Mouse (Mus musculus): ENCODE measurements around the gene Mbd6. TPM values are rescaled to one million over a fixed set of nuclear protein-coding genes. Genes with fewer than 3 reads are reported as not detected.

Mbd6 gene
- polyA plus RNA-seq, 1 experiment, result 33.5 TPM

DNA sequence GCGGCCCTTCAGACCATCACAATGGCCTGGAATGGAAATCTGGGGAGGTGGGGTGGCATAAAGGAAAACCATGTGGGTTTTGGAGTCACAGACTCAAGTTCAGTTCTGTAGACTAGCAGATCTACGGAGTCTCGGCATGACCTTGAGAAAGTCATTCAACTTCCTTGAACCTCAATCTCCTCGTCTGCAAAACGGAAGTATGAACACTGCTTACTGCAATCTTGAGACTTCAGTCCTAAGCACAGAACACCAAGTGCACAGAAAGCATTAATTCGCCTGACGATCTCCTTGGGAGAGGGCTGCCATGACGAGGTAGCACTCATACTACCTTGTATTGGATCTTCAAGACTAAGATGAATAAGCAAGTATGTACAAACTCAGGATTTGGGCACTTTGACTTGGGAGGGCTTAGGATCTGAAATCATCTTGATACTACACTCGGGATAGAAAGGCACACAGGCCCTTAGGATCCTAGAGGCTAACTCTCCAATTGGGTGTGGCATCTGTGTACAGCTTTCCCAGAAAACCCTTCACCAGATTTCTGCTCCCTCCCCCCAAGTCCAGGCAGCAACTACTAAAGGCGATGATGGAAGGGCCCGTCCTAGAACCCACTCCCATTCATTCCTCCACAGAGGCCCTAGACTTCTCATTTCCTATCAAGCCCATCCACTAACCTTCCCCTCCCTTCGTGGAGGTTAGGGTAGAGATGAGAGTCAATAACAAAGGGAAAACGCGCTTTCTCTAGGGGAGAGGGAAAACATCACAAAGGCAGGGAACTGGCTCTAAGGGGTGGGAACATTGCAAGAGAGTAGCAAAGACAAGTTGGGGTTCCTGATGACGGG, 26.9 kb downstream of the Mbd6 start:
- H3K4me1 ChIP-seq (ENCODE audit: control insufficient read depth), result peaks cover 21% of the 10 kb centered on the region
- TF ChIP-seq GATA1 (IDR thresholded peaks at IDR 0.05; ENCODE audit: low read length), result no peak
- TF ChIP-seq TAL1 (IDR thresholded peaks at IDR 0.05; ENCODE audit: low read length), result no peak
- H3K4me3 ChIP-seq (replicated peaks), result no peak overlapping the region
- H3K36me3 ChIP-seq (ENCODE audit: control insufficient read depth), result no peaks in the 10 kb centered on the region; the same call in 1 of the 2 replicates
- H3K9me3 ChIP-seq (ENCODE audit: control insufficient read depth, low read length), result no peaks in the 10 kb centered on the region
- H3K27me3 ChIP-seq (ENCODE audit: control insufficient read depth), result peaks cover 67% of the 10 kb centered on the region

DNA sequence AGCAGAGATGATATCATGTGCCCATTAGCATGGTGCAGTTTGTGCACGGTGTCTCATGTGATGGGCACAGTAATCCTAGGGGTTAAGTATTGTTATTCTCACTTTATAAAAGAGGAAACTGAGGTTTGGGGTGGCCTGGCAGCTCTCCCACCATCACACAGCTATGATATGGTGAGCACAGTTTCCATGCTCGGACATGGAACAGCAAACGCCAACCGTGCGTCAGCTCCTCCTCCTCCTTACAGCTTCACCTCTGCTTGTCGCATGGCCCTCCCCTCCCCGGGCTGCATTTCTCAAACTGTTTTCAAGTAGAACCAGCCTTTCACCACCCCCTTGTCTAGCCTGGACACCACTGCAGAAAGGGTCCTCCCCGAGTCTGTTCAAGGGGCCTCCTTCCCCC, 30.3 kb downstream of the Mbd6 start:
- Histone ChIP-seq H3K4me1 (ENCODE audit: control insufficient read depth) (peaks cover 11% of the 10 kb centered on the region), H3K4me3 (replicated peaks) (no peak overlapping the region), H3K36me3 (ENCODE audit: control insufficient read depth) (no peaks in the 10 kb centered on the region), H3K9me3 (ENCODE audit: control insufficient read depth, low read length) (no peaks in the 10 kb centered on the region), H3K27me3 (ENCODE audit: control insufficient read depth) (peaks cover 70% of the 10 kb centered on the region)
- TF ChIP-seq TAL1 (IDR thresholded peaks at IDR 0.05; ENCODE audit: low read length) (no peak), GATA1 (IDR thresholded peaks at IDR 0.05; ENCODE audit: low read length) (no peak)

DNA sequence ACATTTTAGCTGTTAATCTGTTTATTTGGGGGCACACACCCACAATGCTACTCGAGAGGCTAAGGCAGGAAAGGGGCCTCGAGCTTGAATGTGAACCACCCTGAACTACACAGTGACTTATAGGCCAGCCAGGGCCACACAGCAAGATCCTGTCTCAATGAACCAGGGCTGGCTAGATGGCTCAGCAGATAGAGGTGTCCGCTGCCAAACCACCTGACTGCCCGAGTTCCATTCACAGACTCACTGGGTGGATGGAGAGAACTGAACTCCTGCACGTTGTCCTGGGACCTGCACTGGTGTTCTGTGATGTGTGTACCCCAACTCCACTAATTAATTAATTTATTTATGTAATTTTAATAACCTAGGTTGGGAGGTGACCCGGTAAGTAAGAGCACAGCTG, 31.0 kb downstream of the Mbd6 start:
- Histone ChIP-seq H3K4me3 (replicated peaks) (no peak overlapping the region), H3K27me3 (ENCODE audit: control insufficient read depth) (peaks cover 66% of the 10 kb centered on the region), H3K4me1 (ENCODE audit: control insufficient read depth) (peaks cover 7% of the 10 kb centered on the region), H3K36me3 (ENCODE audit: control insufficient read depth) (no peaks in the 10 kb centered on the region), H3K9me3 (ENCODE audit: control insufficient read depth, low read length) (no peaks in the 10 kb centered on the region)
- no peak for TF ChIP-seq GATA1 (IDR thresholded peaks at IDR 0.05; ENCODE audit: low read length)
- no peak for TF ChIP-seq TAL1 (IDR thresholded peaks at IDR 0.05; ENCODE audit: low read length)

DNA sequence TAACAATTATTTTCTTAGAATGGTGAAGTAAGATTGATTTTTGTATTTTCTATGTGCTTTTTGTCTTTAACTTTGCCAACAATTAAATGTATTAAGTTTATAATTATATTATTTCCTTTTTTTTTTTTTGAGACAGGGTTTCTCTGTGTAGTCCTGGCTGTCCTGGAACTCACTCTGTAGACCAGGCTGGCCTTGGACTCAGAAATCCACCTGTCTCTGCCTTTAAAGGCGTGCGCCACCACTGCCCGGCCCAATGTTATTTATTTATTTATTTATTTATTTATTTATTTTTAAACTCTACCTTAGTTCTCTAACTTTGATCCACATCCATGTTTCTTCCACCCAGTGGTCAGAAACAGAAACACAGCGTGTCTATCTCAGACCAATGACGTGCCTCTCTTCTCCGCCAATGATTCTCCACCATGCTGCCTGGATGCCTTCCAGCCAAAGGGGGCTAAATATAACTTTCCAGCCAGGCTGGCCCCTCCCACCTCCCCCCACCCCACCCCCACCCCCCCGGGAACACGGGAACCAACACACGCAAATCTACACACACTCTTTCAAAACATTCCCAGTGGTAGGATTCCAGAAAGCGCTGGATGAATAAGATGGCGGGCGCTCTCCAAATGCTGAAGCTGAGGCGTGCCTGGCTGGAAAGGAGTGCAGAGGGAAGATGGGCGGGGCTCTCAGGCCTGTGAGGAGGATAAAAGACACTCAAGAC, 33.0 kb downstream of the Mbd6 start:
- H3K9me3 ChIP-seq (ENCODE audit: control insufficient read depth, low read length), result no peaks in the 10 kb centered on the region
- H3K4me3 ChIP-seq (replicated peaks), result no peak overlapping the region
- peaks cover 46% of the 10 kb centered on the region for H3K27me3 ChIP-seq (ENCODE audit: control insufficient read depth)
- no peaks in the 10 kb centered on the region for H3K36me3 ChIP-seq (ENCODE audit: control insufficient read depth)
- H3K4me1 ChIP-seq (ENCODE audit: control insufficient read depth), result no peaks in the 10 kb centered on the region
- TF ChIP-seq TAL1 (IDR thresholded peaks at IDR 0.05; ENCODE audit: low read length) (no peak), GATA1 (IDR thresholded peaks at IDR 0.05; ENCODE audit: low read length) (no peak)

DNA sequence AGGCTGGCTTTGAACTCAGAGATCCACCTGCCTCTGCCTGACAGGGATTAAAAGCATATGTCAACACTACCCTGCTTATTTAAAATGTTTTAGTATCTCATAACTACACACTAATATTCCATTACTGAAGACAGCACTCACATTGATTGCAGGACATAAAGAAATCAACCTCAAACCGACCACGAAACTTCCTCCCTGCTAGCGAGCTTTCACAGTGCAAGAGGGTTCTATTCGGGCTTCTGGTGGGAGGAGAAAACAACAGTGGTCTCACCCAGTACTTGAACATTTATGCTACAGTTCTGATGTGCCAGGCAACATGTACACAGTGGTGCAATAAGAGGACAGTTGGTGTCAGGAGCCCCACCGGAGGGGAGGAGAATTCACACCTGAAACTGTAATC, 38.0 kb downstream of the Mbd6 start:
- no peaks in the 10 kb centered on the region for H3K9me3 ChIP-seq (ENCODE audit: control insufficient read depth, low read length)
- no peaks in the 10 kb centered on the region for H3K36me3 ChIP-seq (ENCODE audit: control insufficient read depth)
- TF ChIP-seq GATA1 (IDR thresholded peaks at IDR 0.05; ENCODE audit: low read length), result no peak
- no peak for TF ChIP-seq TAL1 (IDR thresholded peaks at IDR 0.05; ENCODE audit: low read length)
- H3K4me3 ChIP-seq (replicated peaks), result no peak overlapping the region
- H3K4me1 ChIP-seq (ENCODE audit: control insufficient read depth), result no peaks in the 10 kb centered on the region
- H3K27me3 ChIP-seq (ENCODE audit: control insufficient read depth), result peaks cover 27% of the 10 kb centered on the region

DNA sequence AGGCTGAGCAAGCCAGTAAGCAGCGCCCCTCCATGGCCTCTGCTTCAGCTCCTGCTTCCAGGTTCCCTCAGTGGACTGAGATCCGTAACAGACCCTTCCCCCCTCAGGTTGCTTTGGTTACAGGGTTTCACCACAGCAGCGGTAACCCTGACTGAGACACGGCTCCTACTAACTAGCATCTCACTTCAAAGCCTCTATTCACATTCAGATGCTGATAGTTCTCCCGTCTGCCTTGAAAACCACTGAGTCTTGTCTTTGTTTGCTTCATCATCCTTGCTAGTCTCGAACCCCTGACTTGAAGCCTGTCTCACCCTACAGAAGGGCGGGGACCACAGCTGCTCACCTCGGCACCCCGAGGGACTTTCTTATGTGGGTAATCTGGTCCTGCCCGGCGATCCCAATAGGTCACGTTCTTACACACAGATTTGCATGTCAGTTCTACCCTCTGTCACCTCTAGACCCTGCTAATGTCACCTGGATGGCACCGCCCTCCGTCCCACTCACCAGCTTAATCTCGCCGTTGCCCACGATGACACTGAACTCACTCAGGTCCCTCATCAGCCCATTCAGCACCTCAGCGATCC, 50.5 kb downstream of the Mbd6 start:
- TF ChIP-seq GATA1 (IDR thresholded peaks at IDR 0.05; ENCODE audit: low read length) (no peak), TAL1 (IDR thresholded peaks at IDR 0.05; ENCODE audit: low read length) (no peak)
- Histone ChIP-seq H3K27me3 (ENCODE audit: control insufficient read depth) (peaks cover 68% of the 10 kb centered on the region), H3K9me3 (ENCODE audit: control insufficient read depth, low read length) (peaks cover 5% of the 10 kb centered on the region; the same call in 1 of the 2 replicates), H3K4me3 (replicated peaks) (no peak overlapping the region), H3K4me1 (ENCODE audit: control insufficient read depth) (no peaks in the 10 kb centered on the region; the same call in 1 of the 2 replicates), H3K36me3 (ENCODE audit: control insufficient read depth) (no peaks in the 10 kb centered on the region)

DNA sequence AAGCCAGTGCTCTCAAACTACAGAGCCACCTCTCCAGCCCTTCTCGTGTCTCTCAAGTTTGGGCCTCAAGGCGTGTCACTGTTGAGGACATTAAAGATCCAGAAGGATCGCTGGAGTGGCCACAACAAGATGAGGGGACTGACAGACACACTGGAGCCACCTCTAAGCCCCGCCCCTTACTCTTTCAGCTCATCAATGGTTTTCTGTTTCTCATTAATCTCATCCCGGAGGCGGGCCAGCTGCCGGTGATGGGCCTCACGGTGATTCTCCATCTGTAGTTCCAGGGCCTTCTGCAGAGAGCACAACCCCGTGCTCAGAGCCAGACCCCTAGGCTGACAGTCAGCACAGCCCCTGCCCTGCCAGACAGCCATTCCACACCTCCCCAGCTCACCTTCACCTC, 52.3 kb downstream of the Mbd6 start:
- peaks cover 54% of the 10 kb centered on the region for H3K27me3 ChIP-seq (ENCODE audit: control insufficient read depth)

DNA sequence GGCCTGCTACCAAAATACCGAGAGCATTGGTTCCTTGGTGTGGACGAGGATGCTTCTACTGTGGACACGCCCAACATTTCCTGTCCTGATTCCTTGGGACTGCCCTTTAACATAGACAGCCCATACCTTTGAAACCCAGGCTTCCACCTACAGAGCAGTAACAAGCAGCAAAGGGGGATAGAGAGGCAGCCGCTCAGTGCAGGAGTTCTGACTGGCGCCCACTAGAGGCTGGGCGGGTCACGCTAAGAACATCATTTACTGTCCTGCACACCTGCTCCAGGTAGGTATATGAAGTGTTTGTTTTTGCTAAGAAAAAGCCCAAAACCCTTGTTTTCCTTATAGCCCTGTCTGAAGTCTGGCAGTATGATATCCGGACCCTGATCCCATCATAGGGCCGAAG, 55.7 kb downstream of the Mbd6 start:
- Histone ChIP-seq H3K4me3 (replicated peaks) (no peak overlapping the region), H3K4me1 (ENCODE audit: control insufficient read depth) (peaks cover 21% of the 10 kb centered on the region), H3K27me3 (ENCODE audit: control insufficient read depth) (peaks cover 40% of the 10 kb centered on the region), H3K9me3 (ENCODE audit: control insufficient read depth, low read length) (peaks cover 5% of the 10 kb centered on the region; the same call in 1 of the 2 replicates), H3K36me3 (ENCODE audit: control insufficient read depth) (no peaks in the 10 kb centered on the region)
- TF ChIP-seq GATA1 (IDR thresholded peaks at IDR 0.05; ENCODE audit: low read length) (no peak), TAL1 (IDR thresholded peaks at IDR 0.05; ENCODE audit: low read length) (no peak)

More for the DNA sequence above, 52.3 kb downstream of the Mbd6 start:
- Histone ChIP-seq H3K36me3 (ENCODE audit: control insufficient read depth) (no peaks in the 10 kb centered on the region), H3K9me3 (ENCODE audit: control insufficient read depth, low read length) (peaks cover 5% of the 10 kb centered on the region; the same call in 1 of the 2 replicates), H3K4me1 (ENCODE audit: control insufficient read depth) (no peaks in the 10 kb centered on the region; the same call in 1 of the 2 replicates), H3K4me3 (replicated peaks) (no peak overlapping the region)
- TF ChIP-seq TAL1 (IDR thresholded peaks at IDR 0.05; ENCODE audit: low read length) (no peak), GATA1 (IDR thresholded peaks at IDR 0.05; ENCODE audit: low read length) (no peak)

Other genes starting within 250 kb of the Mbd6 start
- 0.59 and 0.74 TPM in 2 replicates for gene Mettl1, start 247.6 kb downstream of the Mbd6 start, polyA plus RNA-seq (2012)
- not detected in 2 replicates for gene Eef1akmt3, start 247.5 kb downstream of the Mbd6 start, polyA plus RNA-seq (2012)
- not detected in 2 replicates for gene Cyp27b1, start 240.8 kb downstream of the Mbd6 start, polyA plus RNA-seq (2012)
- not detected in 2 replicates for gene March9, start 228.8 kb downstream of the Mbd6 start, polyA plus RNA-seq (2012)
- 81.1 and 96.8 TPM in 2 replicates for gene Cdk4, start 225.5 kb downstream of the Mbd6 start, polyA plus RNA-seq (2012)
- gene Tspan31, start 218.8 kb downstream of the Mbd6 start, polyA plus RNA-seq (2012), result 1.3 and 1.6 TPM in 2 replicates
- gene Agap2, start 213.7 kb downstream of the Mbd6 start, polyA plus RNA-seq (2012), result 0.07 and 0.10 TPM in 2 replicates
- 13.2 and 14.7 TPM in 2 replicates for gene Os9, start 167.9 kb downstream of the Mbd6 start, polyA plus RNA-seq (2012)
- 0.56 and 1.0 TPM in 2 replicates for gene B4galnt1, start 123.8 kb downstream of the Mbd6 start, polyA plus RNA-seq (2012)
- not detected in 2 replicates for gene Slc26a10, start 108.4 kb downstream of the Mbd6 start, polyA plus RNA-seq (2012)
- gene Arhgef25, start 98.9 kb downstream of the Mbd6 start, polyA plus RNA-seq (2012), result 0.47 and 0.52 TPM in 2 replicates
- 11.1 and 11.5 TPM in 2 replicates for gene Dtx3, start 93.3 kb downstream of the Mbd6 start, polyA plus RNA-seq (2012)
- gene Pip4k2c, start 77.4 kb downstream of the Mbd6 start, polyA plus RNA-seq (2012), result 9.5 and 10.2 TPM in 2 replicates
- gene Kif5a, start 25.7 kb downstream of the Mbd6 start, polyA plus RNA-seq (2012), result 0.01 and 0.03 TPM in 2 replicates
- gene Dctn2, start 22.6 kb downstream of the Mbd6 start, polyA plus RNA-seq (2012), result 15.3 and 16.5 TPM in 2 replicates
- 12.0 and 17.1 TPM in 2 replicates for gene Mars, start 22.8 kb upstream of the Mbd6 start, polyA plus RNA-seq (2012)
- gene Arhgap9, start 32.9 kb upstream of the Mbd6 start, polyA plus RNA-seq (2012), result 0.06 and 0.16 TPM in 2 replicates
- gene Gli1, start 53.0 kb upstream of the Mbd6 start, polyA plus RNA-seq (2012), result not detected in 2 replicates
- not detected in 2 replicates for gene Inhbe, start 65.4 kb upstream of the Mbd6 start, polyA plus RNA-seq (2012)
- not detected in 2 replicates for gene Inhbc, start 81.4 kb upstream of the Mbd6 start, polyA plus RNA-seq (2012)
- gene R3hdm2, start 91.3 kb upstream of the Mbd6 start, polyA plus RNA-seq (2012), result 8.8 and 11.1 TPM in 2 replicates
- 0.04 and 0.05 TPM in 2 replicates for gene Stac3, start 212.7 kb upstream of the Mbd6 start, polyA plus RNA-seq (2012)
- 1.1 and 2.6 TPM in 2 replicates for gene Ndufa4l2, start 225.9 kb upstream of the Mbd6 start, polyA plus RNA-seq (2012)
- 27.8 and 31.8 TPM in 2 replicates for gene Shmt2, start 233.4 kb upstream of the Mbd6 start, polyA plus RNA-seq (2012)
- gene Nxph4, start 245.5 kb upstream of the Mbd6 start, polyA plus RNA-seq (2012), result not detected in 2 replicates

Data from erythroblast, embryonic 14.5 days (primary cell).